ENCODE assay signal across 21 mouse cellular contexts in the genomic region with DNA sequence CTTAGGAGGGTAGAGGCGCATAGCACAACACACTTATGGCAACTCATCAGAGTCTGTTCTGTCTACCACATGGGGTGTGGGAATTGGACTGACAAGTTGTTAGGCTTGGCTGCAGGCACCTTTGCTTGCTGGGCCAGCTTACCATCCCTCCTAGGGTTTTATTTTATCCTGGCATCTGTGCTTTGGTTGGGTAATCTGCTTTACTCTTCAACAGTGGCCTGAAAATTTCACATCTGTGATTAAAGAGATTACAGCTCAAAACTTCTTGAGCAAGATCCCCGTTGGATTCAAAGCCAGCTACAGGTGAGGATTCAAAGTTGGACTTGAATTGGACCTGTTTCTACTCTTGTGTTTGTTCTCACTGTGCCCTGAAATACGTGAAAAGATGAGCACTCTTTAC. TPM values are rescaled to one million over a fixed set of nuclear protein-coding genes. Genes with fewer than 3 reads are reported as not detected.
DNase-seq lines count a peak whose midpoint lies in the region; ATAC-seq and TF ChIP-seq lines count a peak whose summit lies in the region.
"Had no signal": no experiment of that assay in that cellular context is flagged by ENCODE, and none has a peak within 500 bp of the region (broad histone marks: within the 10 kb centered on the region; RNA-seq: fewer than 3 reads in every experiment).

No protein-coding gene starts in this region.

- WGBS in hindbrain, embryonic 13.5 days = 86% methylated on average over 3 of the region's 3 CpGs
- 75% methylated on average over 3 of the region's 3 CpGs for WGBS in hindbrain, postnatal 0 days
- WGBS in neural tube, embryonic 13.5 days = 83% methylated on average over 3 of the region's 3 CpGs
- 79% methylated on average over 3 of the region's 3 CpGs for WGBS in neural tube, embryonic 15.5 days

- peaks cover 2% of the 10 kb centered on the region; the same call in 1 of the 2 replicates for H3K9me3 ChIP-seq in hindbrain, embryonic 13.5 days
- no peaks in the 10 kb centered on the region for H3K9me3 ChIP-seq in hindbrain, postnatal 0 days (ENCODE audit: low read length)
- no peaks in the 10 kb centered on the region for H3K9me3 ChIP-seq in neural tube, embryonic 13.5 days
- no peaks in the 10 kb centered on the region for H3K9me3 ChIP-seq in neural tube, embryonic 15.5 days (replicated peaks)
- H3K9me3 ChIP-seq: embryonic facial prominence, embryonic 13.5 days; embryonic facial prominence, embryonic 15.5 days; forebrain, embryonic 10.5 days; forebrain, embryonic 12.5 days had no signal

- no peak overlapping the region for H3K4me2 ChIP-seq in hindbrain, embryonic 13.5 days
- H3K4me2 ChIP-seq in hindbrain, postnatal 0 days (ENCODE audit: low read depth, low read length) = no peak overlapping the region
- no peak overlapping the region for H3K4me2 ChIP-seq in neural tube, embryonic 13.5 days
- no peak overlapping the region for H3K4me2 ChIP-seq in neural tube, embryonic 15.5 days
- H3K4me2 ChIP-seq: embryonic facial prominence, embryonic 13.5 days; embryonic facial prominence, embryonic 15.5 days; forebrain, embryonic 12.5 days had no signal

- no peaks in the 10 kb centered on the region for H3K27me3 ChIP-seq in hindbrain, embryonic 13.5 days
- no peaks in the 10 kb centered on the region for H3K27me3 ChIP-seq in hindbrain, postnatal 0 days (ENCODE audit: insufficient read depth, low read length)
- no peaks in the 10 kb centered on the region for H3K27me3 ChIP-seq in neural tube, embryonic 13.5 days
- H3K27me3 ChIP-seq in neural tube, embryonic 15.5 days (replicated peaks) = no peaks in the 10 kb centered on the region
- H3K27me3 ChIP-seq: embryonic facial prominence, embryonic 13.5 days; embryonic facial prominence, embryonic 15.5 days; forebrain, embryonic 12.5 days had no signal

- no peak overlapping the region for H3K9ac ChIP-seq in hindbrain, embryonic 13.5 days
- no peak overlapping the region for H3K9ac ChIP-seq in hindbrain, postnatal 0 days (replicated peaks; ENCODE audit: low read length)
- no peak overlapping the region for H3K9ac ChIP-seq in neural tube, embryonic 13.5 days
- H3K9ac ChIP-seq in neural tube, embryonic 15.5 days (replicated peaks) = no peak overlapping the region
- H3K9ac ChIP-seq: embryonic facial prominence, embryonic 13.5 days; embryonic facial prominence, embryonic 15.5 days; forebrain, embryonic 12.5 days had no signal

- peaks cover 11% of the 10 kb centered on the region for H3K4me1 ChIP-seq in hindbrain, embryonic 13.5 days (replicated peaks)
- H3K4me1 ChIP-seq in hindbrain, postnatal 0 days (ENCODE audit: insufficient read depth, low read length) = no peaks in the 10 kb centered on the region
- no peaks in the 10 kb centered on the region for H3K4me1 ChIP-seq in neural tube, embryonic 13.5 days (replicated peaks)
- H3K4me1 ChIP-seq in neural tube, embryonic 15.5 days = peaks cover 4% of the 10 kb centered on the region; the same call in 1 of the 2 replicates
- H3K4me1 ChIP-seq: embryonic facial prominence, embryonic 15.5 days had no signal

- TF ChIP-seq CTCF in hindbrain, postnatal 0 days (IDR thresholded peaks at IDR 0.05; ENCODE audit: low read depth) = no peak

- no peak overlapping the region for H3K4me3 ChIP-seq in hindbrain, embryonic 13.5 days
- H3K4me3 ChIP-seq in hindbrain, postnatal 0 days (ENCODE audit: low read length) = no peak overlapping the region
- no peak overlapping the region for H3K4me3 ChIP-seq in neural tube, embryonic 13.5 days
- H3K4me3 ChIP-seq in neural tube, embryonic 15.5 days (replicated peaks) = no peak overlapping the region
- H3K4me3 ChIP-seq: embryonic facial prominence, embryonic 13.5 days; embryonic facial prominence, embryonic 15.5 days; forebrain, embryonic 10.5 days; forebrain, embryonic 12.5 days had no signal

- no peak for ATAC-seq in hindbrain, embryonic 13.5 days (ENCODE audit: low FRiP score)
- no peak for ATAC-seq in hindbrain, postnatal 0 days
- ATAC-seq in neural tube, embryonic 13.5 days (ENCODE audit: low read depth) = no peak
- ATAC-seq in neural tube, embryonic 15.5 days (ENCODE audit: low FRiP score) = no peak
- no peak for ATAC-seq in erythroblast, adult 5-6 weeks (replicated peaks; ENCODE audit: low FRiP score, poor library complexity, severe bottlenecking)
- ATAC-seq: forebrain, embryonic 14.5 days; forebrain, embryonic 16.5 days had no signal

- DNase-seq in hindbrain, postnatal 0 days (ENCODE audit: low spot score) = no peak
- DNase-seq in fat pad, adult 2 months (ENCODE audit: extremely low read depth, low read depth, low spot score) = peak; percentile 93
- DNase-seq: adrenal gland, adult 2 months; adrenal gland, postnatal 10 days; adrenal gland, postnatal 25 days; cerebellum, adult 11 months; cerebellum, adult 18-20 months; cerebellum, adult 8-10 months; cerebellum, adult 9-11 months; cerebellum, postnatal 36 days; embryo, embryonic 11 days had no signal

- H3K36me3 ChIP-seq in hindbrain, embryonic 13.5 days = no peaks in the 10 kb centered on the region
- H3K36me3 ChIP-seq in hindbrain, postnatal 0 days (ENCODE audit: insufficient read depth, low read length) = no peaks in the 10 kb centered on the region
- no peaks in the 10 kb centered on the region for H3K36me3 ChIP-seq in neural tube, embryonic 13.5 days
- no peaks in the 10 kb centered on the region for H3K36me3 ChIP-seq in neural tube, embryonic 15.5 days
- H3K36me3 ChIP-seq: embryonic facial prominence, embryonic 13.5 days; embryonic facial prominence, embryonic 15.5 days; forebrain, embryonic 10.5 days; forebrain, embryonic 12.5 days had no signal

- peak overlapping the region; percentile 62; the same call in 1 of the 2 replicates for H3K27ac ChIP-seq in hindbrain, embryonic 13.5 days
- no peak overlapping the region for H3K27ac ChIP-seq in hindbrain, postnatal 0 days
- H3K27ac ChIP-seq in neural tube, embryonic 13.5 days (replicated peaks) = 0 out of 2 replicates have a peak overlapping the region, but pooled peaks have one; percentile 46
- H3K27ac ChIP-seq in neural tube, embryonic 15.5 days (replicated peaks) = no peak overlapping the region
- H3K27ac ChIP-seq: embryonic facial prominence, embryonic 13.5 days; embryonic facial prominence, embryonic 15.5 days; forebrain, embryonic 10.5 days; forebrain, embryonic 12.5 days had no signal

RNA-seq across cellular contexts. Expression of a gene that starts 29.5 kb away (rescaled TPM):
- 63.0 and 72.2 TPM in 2 replicates for polyA plus RNA-seq in hindbrain, embryonic 13.5 days (2015; fragmentation: Nextera tagmentation; extraction: Ambion mirVana)
- total RNA-seq in hindbrain, postnatal 0 days (2014; rRNA removed) = 54.6 and 57.0 TPM in 2 replicates
- 69.1 and 71.9 TPM in 2 replicates for polyA plus RNA-seq in hindbrain, postnatal 0 days (2015; fragmentation: Nextera tagmentation; extraction: Ambion mirVana)
- polyA plus RNA-seq in neural tube, embryonic 13.5 days (2015; fragmentation: Nextera tagmentation; extraction: Ambion mirVana) = 59.0 and 64.9 TPM in 2 replicates
- polyA plus RNA-seq in neural tube, embryonic 15.5 days (2015; fragmentation: Nextera tagmentation; extraction: Ambion mirVana) = 72.3 and 79.0 TPM in 2 replicates
- 2.1 and 11.3 TPM in 2 replicates for total RNA-seq in erythroblast, adult 5-6 weeks (2015; ENCODE audit: low replicate concordance)
- 3.6 and 17.6 TPM in 2 replicates for total RNA-seq in erythroblast, adult 5-6 weeks (2017; ENCODE audit: low replicate concordance)

Comparison
In these comparisons a context has a peak if more than half of its experiments do, and no peak if none do; other contexts are left out.
1. H3K27ac ChIP-seq: peak in hindbrain, embryonic 13.5 days (single experiment) and neural tube, embryonic 13.5 days (single experiment); none in hindbrain, postnatal 0 days (single experiment) and neural tube, embryonic 15.5 days (single experiment).